Mouse (Mus musculus) heart, embryonic 10.5 days (tissue): Measurements from ENCODE around the gene Cdk5. TPM values are rescaled to one million over a fixed set of nuclear protein-coding genes. Genes with fewer than 3 reads are reported as not detected.

Source experiments
- DNase-seq: peaks from one replicate; pipeline ENCODE4 v3.0.0-alpha.2; 2017; ENCODE audit warnings: low spot score
- H3K27ac ChIP-seq: fragments of 300-500 bp; sonication (generic); 2 replicates; pipeline ENCODE4 v1.5.1; 2016; ENCODE audit warnings: mild to moderate bottlenecking
- H3K27me3 ChIP-seq: fragments of 300-500 bp; sonication (generic); 2 replicates; pipeline ENCODE4 v1.6.1; 2016; ENCODE audit warnings: mild to moderate bottlenecking; ENCODE audit not compliant: poor library complexity, insufficient read depth, severe bottlenecking
- H3K36me3 ChIP-seq: fragments of 300-500 bp; sonication (generic); 2 replicates; pipeline ENCODE4 v1.6.1; 2016; ENCODE audit warnings: mild to moderate bottlenecking, moderate library complexity
- H3K4me1 ChIP-seq: fragments of 300-500 bp; sonication (generic); 2 replicates; pipeline ENCODE4 v1.6.1; 2016; ENCODE audit warnings: mild to moderate bottlenecking
- H3K4me3 ChIP-seq: fragments of 300-500 bp; sonication (generic); 2 replicates; pipeline ENCODE4 v1.5.1; 2016; ENCODE audit warnings: mild to moderate bottlenecking, moderate library complexity
- H3K9me3 ChIP-seq: fragments of 300-500 bp; sonication (generic); 2 replicates; pipeline ENCODE4 v1.6.1; 2016; ENCODE audit warnings: mild to moderate bottlenecking, moderate library complexity
- WGBS: fragments of 180-500 bp; shearing (Covaris S2); methylation state at CpG from one replicate; pipeline ENCODE4 v1.1.7; 2016; 5-methylcytosine and 5-hydroxymethylcytosine counted together
- polyA plus RNA-seq: library from polyadenylated mRNA; unstranded; fragments of >200 nt; fragmentation: Nextera tagmentation; extraction: Ambion mirVana; gene quantifications from 2 replicates; pipeline ENCODE4 v1.2.1, GENCODE M21; 2016

Gene Cdk5
- polyA plus RNA-seq, 1 experiment from 2014 or later = 37.4 TPM

GRCm38 (mm10) chr5:24388246-24388915, 34.9 kb downstream of the Cdk5 start:
- H3K36me3 ChIP-seq = 0 out of 2 replicates have a peak, but pooled peaks cover 5% of the 10 kb centered on the region
- 21% methylated on average over 26 of the region's 26 CpGs for WGBS
- no peak for DNase-seq
- H3K4me3 ChIP-seq = peak overlapping the region; percentile 63
- no peaks in the 10 kb centered on the region for H3K9me3 ChIP-seq
- peak overlapping the region; percentile 84 for H3K27ac ChIP-seq
- peaks cover 66% of the 10 kb centered on the region for H3K4me1 ChIP-seq
- H3K27me3 ChIP-seq = peaks cover 50% of the 10 kb centered on the region

- Histone ChIP-seq H3K4me3 (peak overlapping the region; percentile 63), H3K4me1 (peaks cover 66% of the 10 kb centered on the region), H3K27me3 (peaks cover 50% of the 10 kb centered on the region), H3K36me3 (0 out of 2 replicates have a peak, but pooled peaks cover 5% of the 10 kb centered on the region), H3K9me3 (no peaks in the 10 kb centered on the region), H3K27ac (peak overlapping the region; percentile 84)
- DNase-seq = peak; percentile 88
- under 1% methylated on average over 73 of the region's 73 CpGs for WGBS
Observed at GRCm38 (mm10) chr5:24387264-24388241, 35.8 kb downstream of the Cdk5 start.

- peak overlapping the region; percentile 54; the same call in 1 of the 2 replicates for H3K27ac ChIP-seq
- WGBS = 78% methylated on average over 10 of the region's 10 CpGs
- DNase-seq = no peak
- no peaks in the 10 kb centered on the region for H3K9me3 ChIP-seq
- H3K4me1 ChIP-seq = peaks cover 66% of the 10 kb centered on the region
- no peak overlapping the region for H3K4me3 ChIP-seq
- peaks cover 46% of the 10 kb centered on the region for H3K27me3 ChIP-seq
- H3K36me3 ChIP-seq = peaks cover 8% of the 10 kb centered on the region; the same call in 1 of the 2 replicates
Observed at GRCm38 (mm10) chr5:24385887-24386550, 37.3 kb downstream of the Cdk5 start.

- no peak overlapping the region for H3K4me3 ChIP-seq
- DNase-seq = no peak
- peaks cover 70% of the 10 kb centered on the region for H3K4me1 ChIP-seq
- H3K27ac ChIP-seq = 0 out of 2 replicates have a peak overlapping the region, but pooled peaks have one; percentile 54
- peaks cover 9% of the 10 kb centered on the region for H3K36me3 ChIP-seq
- peaks cover 46% of the 10 kb centered on the region for H3K27me3 ChIP-seq
- WGBS = 90% methylated on average over 5 of the region's 5 CpGs
- no peaks in the 10 kb centered on the region for H3K9me3 ChIP-seq
Observed at GRCm38 (mm10) chr5:24385374-24385773, 38.0 kb downstream of the Cdk5 start.

GRCm38 (mm10) chr5:24384407-24384806, 38.9 kb downstream of the Cdk5 start:
- peaks cover 73% of the 10 kb centered on the region for H3K4me1 ChIP-seq
- H3K27ac ChIP-seq = peak overlapping the region; percentile 54; the same call in 1 of the 2 replicates
- WGBS = 51% methylated on average over 6 of the region's 6 CpGs
- H3K9me3 ChIP-seq = no peaks in the 10 kb centered on the region
- H3K36me3 ChIP-seq = peaks cover 13% of the 10 kb centered on the region
- H3K27me3 ChIP-seq = peaks cover 46% of the 10 kb centered on the region
- no peak for DNase-seq
- H3K4me3 ChIP-seq = no peak overlapping the region

GRCm38 (mm10) chr5:24383026-24383859, 40.1 kb downstream of the Cdk5 start:
- Histone ChIP-seq H3K27me3 (peaks cover 39% of the 10 kb centered on the region), H3K9me3 (no peaks in the 10 kb centered on the region), H3K4me1 (peaks cover 66% of the 10 kb centered on the region), H3K36me3 (peaks cover 13% of the 10 kb centered on the region), H3K27ac (peak overlapping the region; percentile 86), H3K4me3 (peak overlapping the region; percentile 63)
- WGBS = under 1% methylated on average over 34 of the region's 34 CpGs
- peak; percentile 97 for DNase-seq

GRCm38 (mm10) chr5:24381988-24382387, 41.3 kb downstream of the Cdk5 start:
- 80% methylated on average over 2 of the region's 2 CpGs for WGBS
- Histone ChIP-seq H3K27ac (no peak overlapping the region), H3K27me3 (peaks cover 31% of the 10 kb centered on the region), H3K9me3 (no peaks in the 10 kb centered on the region), H3K4me3 (no peak overlapping the region), H3K4me1 (peaks cover 62% of the 10 kb centered on the region), H3K36me3 (peaks cover 16% of the 10 kb centered on the region)
- no peak for DNase-seq

GRCm38 (mm10) chr5:24381486-24381885, 41.8 kb downstream of the Cdk5 start:
- Histone ChIP-seq H3K9me3 (no peaks in the 10 kb centered on the region), H3K36me3 (peaks cover 16% of the 10 kb centered on the region), H3K27ac (no peak overlapping the region), H3K4me3 (no peak overlapping the region), H3K27me3 (peaks cover 26% of the 10 kb centered on the region), H3K4me1 (peaks cover 59% of the 10 kb centered on the region)
- DNase-seq = no peak
- 64% methylated on average over 6 of the region's 6 CpGs for WGBS

- Histone ChIP-seq H3K4me3 (no peak overlapping the region), H3K27me3 (peaks cover 16% of the 10 kb centered on the region), H3K9me3 (no peaks in the 10 kb centered on the region), H3K4me1 (peaks cover 55% of the 10 kb centered on the region), H3K27ac (0 out of 2 replicates have a peak overlapping the region, but pooled peaks have one; percentile 7), H3K36me3 (peaks cover 16% of the 10 kb centered on the region)
- DNase-seq = no peak
- 88% methylated on average over 4 of the region's 4 CpGs for WGBS
Observed at GRCm38 (mm10) chr5:24380499-24380898, 42.8 kb downstream of the Cdk5 start.

GRCm38 (mm10) chr5:24379501-24379900, 43.8 kb downstream of the Cdk5 start:
- 0 out of 2 replicates have a peak, but pooled peaks cover 6% of the 10 kb centered on the region for H3K27me3 ChIP-seq
- H3K4me1 ChIP-seq = peaks cover 46% of the 10 kb centered on the region
- WGBS = 55% methylated on average over 4 of the region's 4 CpGs
- no peak overlapping the region for H3K4me3 ChIP-seq
- peak overlapping the region; percentile 18; the same call in 1 of the 2 replicates for H3K27ac ChIP-seq
- H3K9me3 ChIP-seq = no peaks in the 10 kb centered on the region
- H3K36me3 ChIP-seq = peaks cover 12% of the 10 kb centered on the region
- no peak for DNase-seq

GRCm38 (mm10) chr5:24378700-24379099, 44.6 kb downstream of the Cdk5 start:
- Histone ChIP-seq H3K36me3 (peaks cover 12% of the 10 kb centered on the region), H3K27ac (no peak overlapping the region), H3K4me1 (peaks cover 40% of the 10 kb centered on the region), H3K27me3 (0 out of 2 replicates have a peak, but pooled peaks cover 4% of the 10 kb centered on the region), H3K4me3 (no peak overlapping the region), H3K9me3 (no peaks in the 10 kb centered on the region)
- no peak for DNase-seq
- 76% methylated on average over 2 of the region's 2 CpGs for WGBS
